Mouse (Mus musculus): ENCODE data around the gene Tmem150c.

DNA sequence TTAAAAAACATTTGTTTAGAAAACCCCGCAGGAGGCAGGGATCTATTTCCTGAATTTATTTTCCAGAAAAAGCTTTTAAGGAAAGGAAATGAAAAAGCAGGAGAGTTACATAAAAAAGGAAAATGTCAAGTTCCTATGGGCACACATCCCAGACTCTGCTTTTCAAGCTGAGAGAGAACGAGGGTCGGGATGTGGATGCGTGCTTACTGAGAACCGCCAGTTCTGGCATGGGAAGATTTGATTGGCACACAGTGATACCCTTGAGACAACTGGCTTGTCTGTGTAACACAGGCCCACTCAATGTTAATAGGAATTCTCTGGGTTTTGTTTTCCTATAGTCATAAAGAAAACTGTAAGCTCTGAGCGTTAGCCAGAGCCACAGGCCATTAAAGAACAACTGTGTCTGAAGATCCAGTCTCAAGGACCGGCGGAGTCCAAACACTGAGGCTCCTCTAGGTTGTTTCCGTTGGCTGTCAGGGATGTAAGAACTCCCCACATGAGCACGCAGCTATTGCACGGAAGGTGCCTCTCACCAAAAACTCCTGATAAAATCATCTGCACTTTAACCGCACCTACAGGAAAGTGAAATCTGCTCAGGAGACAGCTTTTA lies 75.5 kb downstream of the Tmem150c start:
- no peak for TF ChIP-seq CTCF (conservative IDR thresholded peaks at IDR 0.05; ENCODE audit: low read length)
- TF ChIP-seq POU5F1 (IDR thresholded peaks at IDR 0.05; ENCODE audit: borderline replicate concordance, low read length), result no peak
- TF ChIP-seq NANOG (IDR thresholded peaks at IDR 0.05; ENCODE audit: borderline replicate concordance, low read length), result no peak
